Mouse (Mus musculus) B cell, adult (primary cell): ENCODE data around the gene Olfr1383. TPM values are rescaled to one million over a fixed set of nuclear protein-coding genes. Genes with fewer than 3 reads are reported as not detected.

Source experiments
- total RNA-seq: library from RNA; stranded (reverse); gene quantifications from 4 replicates; pipeline ENCODE4 v1.2.4, GENCODE M21; 2023; ENCODE audit not compliant: inconsistent age

Gene Olfr1383
- not detected in 4 replicates for total RNA-seq

GRCm38 (mm10) chr11:49519348-49519747, at the start of gene Olfr1383:
TSS of gene Olfr1383 (plus strand) at chr11:49519648.

DNA sequence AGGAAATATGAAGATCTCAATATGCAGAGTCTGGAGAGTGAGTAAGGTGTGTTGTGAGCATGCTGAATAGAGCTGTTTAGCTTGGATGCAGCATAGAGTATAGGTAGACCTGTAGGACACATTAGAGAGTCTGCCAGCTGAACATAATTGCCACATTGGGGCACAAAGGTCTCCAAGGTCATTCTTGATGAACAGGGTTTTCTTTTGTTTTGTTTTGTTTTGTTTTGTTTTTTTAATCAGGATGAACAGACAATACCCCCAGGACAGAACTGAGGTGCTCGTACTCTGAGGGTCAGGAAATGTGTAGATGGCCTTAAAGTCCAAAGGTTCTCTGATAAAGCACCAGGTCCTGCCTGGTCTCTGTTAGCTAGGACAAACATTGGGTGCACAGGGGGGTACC, 30.7 kb upstream of the Olfr1383 start, which contains the start of gene Olfr1385:
Olfr1385 (plus strand) TSS at position 301 of the 400 bp plus-strand sequence.

DNA sequence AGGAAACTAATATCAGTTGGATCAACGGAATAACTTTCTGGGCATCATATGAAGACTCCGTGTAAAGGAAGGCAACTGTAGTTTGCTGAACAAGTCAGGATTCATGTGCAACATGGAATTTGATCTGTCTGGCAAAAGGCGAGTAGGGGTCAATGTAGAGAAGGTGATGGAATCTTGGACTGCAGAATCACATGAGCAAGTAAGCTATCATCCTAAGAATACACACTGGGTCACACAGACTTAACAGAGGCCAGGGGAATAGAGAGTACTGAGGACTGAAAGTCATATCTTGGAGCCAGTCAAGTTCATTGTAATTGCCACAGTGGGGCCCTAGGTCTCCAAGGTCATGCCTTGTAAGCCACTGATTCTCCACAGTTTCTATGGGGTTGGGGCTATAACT, 8.5 kb downstream of the Olfr1383 start, which contains the start of gene Olfr1382:
Olfr1382 (plus strand) TSS at position 301 of the 400 bp plus-strand sequence.

DNA sequence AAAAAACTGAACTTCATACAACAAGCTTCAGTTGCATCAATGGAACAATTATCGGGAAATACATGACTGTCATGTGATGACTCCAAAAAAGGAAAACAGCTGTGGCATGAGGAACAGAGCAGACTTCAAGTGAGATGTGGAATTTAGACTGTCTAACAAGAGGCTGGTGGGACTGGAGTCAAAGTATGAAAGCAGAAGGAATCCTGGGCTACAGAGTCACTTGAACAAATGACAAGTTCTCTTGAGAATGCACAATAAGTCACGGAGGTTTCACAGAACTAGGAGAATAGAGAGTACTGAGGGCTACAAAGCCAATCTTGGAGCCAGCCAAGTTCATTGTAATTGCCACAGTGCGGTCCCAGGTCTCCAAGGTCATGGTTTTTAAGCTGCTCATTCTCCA, 23.7 kb downstream of the Olfr1383 start, which contains the start of gene Olfr1381:
Olfr1381 (plus strand) TSS at position 301 of the 400 bp plus-strand sequence.

GRCm38 (mm10) chr11:49556578-49556977, 37.1 kb downstream of the Olfr1383 start, which contains the start of gene Olfr1380:
TSS of gene Olfr1380 (plus strand) at chr11:49556878.

Other genes starting within 250 kb of the Olfr1383 start
- gene Olfr1393, start 241.3 kb upstream of the Olfr1383 start, total RNA-seq: 0.61 to 1.9 TPM (median 1.0 TPM) in 4 replicates
- 0.30 to 0.51 TPM in 2 of 4 replicates, not detected in the others for gene Olfr1392, start 234.4 kb upstream of the Olfr1383 start, total RNA-seq
- gene Olfr10, start 214.9 kb upstream of the Olfr1383 start, total RNA-seq: not detected in 4 replicates
- gene Olfr1391, start 196.9 kb upstream of the Olfr1383 start, total RNA-seq: not detected in 4 replicates
- gene Olfr1390, start 184.5 kb upstream of the Olfr1383 start, total RNA-seq: not detected in 4 replicates
- not detected in 4 replicates for gene Olfr1389, start 96.6 kb upstream of the Olfr1383 start, total RNA-seq
- 0.33 to 0.78 TPM (median 0.70 TPM) in 4 replicates for gene Olfr1388, start 83.0 kb upstream of the Olfr1383 start, total RNA-seq
- not detected in 4 replicates for gene Olfr1387, start 64.3 kb upstream of the Olfr1383 start, total RNA-seq
- gene Olfr1386, start 54.6 kb upstream of the Olfr1383 start, total RNA-seq: not detected in 4 replicates
- gene Olfr1385, start 30.6 kb upstream of the Olfr1383 start, total RNA-seq: 0.27 TPM in 1 of 4 replicates, not detected in the others
- not detected in 4 replicates for gene Olfr1384, start 12.9 kb upstream of the Olfr1383 start, total RNA-seq
- gene Olfr1382, start 8.6 kb downstream of the Olfr1383 start, total RNA-seq: not detected in 4 replicates
- not detected in 4 replicates for gene Olfr1381, start 23.8 kb downstream of the Olfr1383 start, total RNA-seq
- not detected in 4 replicates for gene Olfr1380, start 37.2 kb downstream of the Olfr1383 start, total RNA-seq
- not detected in 4 replicates for gene Flt4, start 89.6 kb downstream of the Olfr1383 start, total RNA-seq
- gene Scgb3a1, start 144.0 kb downstream of the Olfr1383 start, total RNA-seq: not detected in 4 replicates
- 67.5 to 74.4 TPM (median 73.1 TPM) in 4 replicates for gene Cnot6, start 193.1 kb downstream of the Olfr1383 start, total RNA-seq